Mouse (Mus musculus) bone marrow, adult 2 months (tissue): ENCODE results near the gene Gm20441. TPM values are rescaled to one million over a fixed set of nuclear protein-coding genes. Genes with fewer than 3 reads are reported as not detected.
A peak's percentile ranks its signal among the peaks of the same experiment; 100 is the strongest.

ENCODE experiments used
- H3K27ac ChIP-seq: fragments of 200-500 bp; 2 replicates; pipeline ENCODE4 v1.5.1; 2012; ENCODE audit warnings: low read depth, mild to moderate bottlenecking, control low read depth, inconsistent platforms, low read length; ENCODE audit not compliant: control insufficient read depth, poor library complexity, insufficient read depth
- H3K4me1 ChIP-seq: fragments of 200-500 bp; 2 replicates; pipeline ENCODE4 v1.6.1; 2011; ENCODE audit warnings: low read length; ENCODE audit not compliant: control insufficient read depth, insufficient read depth
- H3K4me3 ChIP-seq: fragments of 200-500 bp; replicated peaks from 2 replicates; pipeline ENCODE3; 2011; ENCODE audit warnings: mild to moderate bottlenecking, low read depth, low read length, control low read depth; ENCODE audit not compliant: control insufficient read depth
- CTCF ChIP-seq: fragments of 200-500 bp; IDR thresholded peaks from 2 replicates; pipeline ENCODE4 v1.5.1; 2011; ENCODE audit warnings: low read length, control low read depth; ENCODE audit not compliant: control insufficient read depth, insufficient read depth
- POLR2A ChIP-seq: fragments of 200-500 bp; IDR thresholded peaks from 2 replicates; pipeline ENCODE4 v1.6.1; 2011; ENCODE audit warnings: low read depth, mild to moderate bottlenecking, control low read depth, low read length, borderline replicate concordance; ENCODE audit not compliant: control insufficient read depth
- WGBS: fragments of 180-500 bp; shearing (Covaris S2); methylation state at CpG from one replicate; pipeline ENCODE4 v1.1.7; 2018; 5-methylcytosine and 5-hydroxymethylcytosine counted together
- polyA plus RNA-seq: library from polyadenylated mRNA; stranded (reverse); fragments of >200 nt; gene quantifications from 2 replicates; pipeline ENCODE4 v1.2.4, GENCODE M21; 2011; ENCODE audit warnings: low replicate concordance; ENCODE audit not compliant: missing spikeins, insufficient read depth, insufficient read length

Gm20441 gene
- polyA plus RNA-seq: not detected in 2 replicates

- TF ChIP-seq POLR2A: no peak
- Histone ChIP-seq H3K4me3 (peak within 1 kb of the TSS; percentile 53), H3K4me1 (no peaks in the 10 kb centered on the region), H3K27ac (no peak within 1 kb of the TSS)
- under 1% methylated on average over 28 of the region's 28 CpGs for WGBS
Observed at GRCm38 (mm10) chr10:75780769-75781578, at the start of gene Gm20441, which contains the start of gene Gstt3. Gene Gm20441, minus strand, starts transcription at chr10:75780954. Gene Gstt3, minus strand, starts transcription at chr10:75781414.

- TF ChIP-seq CTCF (no peak), POLR2A (no peak)
- WGBS: 64% methylated on average over 2 of the region's 2 CpGs
- H3K4me1 ChIP-seq: no peaks in the 10 kb centered on the region; the same call in 1 of the 2 replicates
- H3K4me3 ChIP-seq: no peak overlapping the region
- H3K27ac ChIP-seq: no peak overlapping the region
Observed at GRCm38 (mm10) chr10:75830275-75830670, 49.5 kb upstream of the Gm20441 start.

GRCm38 (mm10) chr10:75829529-75830274 lies 48.9 kb upstream of the Gm20441 start:
- Histone ChIP-seq H3K27ac (no peak overlapping the region), H3K4me1 (no peaks in the 10 kb centered on the region; the same call in 1 of the 2 replicates), H3K4me3 (no peak overlapping the region)
- no peak for TF ChIP-seq POLR2A
- TF ChIP-seq CTCF: no peak
- WGBS: 66% methylated on average over 2 of the region's 2 CpGs

DNA sequence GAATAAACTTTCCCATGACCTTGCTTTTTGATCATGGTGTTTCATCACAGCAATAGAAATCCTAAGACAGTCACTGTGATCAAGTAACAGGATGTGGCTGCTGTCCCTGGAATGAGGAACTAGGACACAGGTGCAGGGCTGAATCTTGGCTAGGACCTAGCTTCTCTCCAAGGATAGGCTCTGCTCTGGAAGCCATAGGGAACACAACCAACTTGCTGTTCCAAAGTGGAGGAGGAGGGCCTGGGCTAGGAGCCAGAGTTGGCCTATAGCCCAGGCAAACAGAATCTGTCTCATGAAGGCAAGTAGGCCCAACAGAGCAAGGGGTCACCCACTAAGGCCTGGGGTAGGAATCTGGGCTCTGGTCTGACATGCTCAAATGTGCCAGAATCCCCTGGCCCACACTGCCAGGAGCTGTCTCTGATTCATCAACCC lies 47.8 kb upstream of the Gm20441 start:
- Histone ChIP-seq H3K27ac (no peak overlapping the region), H3K4me1 (no peaks in the 10 kb centered on the region; the same call in 1 of the 2 replicates), H3K4me3 (no peak overlapping the region)
- TF ChIP-seq CTCF (no peak), POLR2A (no peak)

DNA sequence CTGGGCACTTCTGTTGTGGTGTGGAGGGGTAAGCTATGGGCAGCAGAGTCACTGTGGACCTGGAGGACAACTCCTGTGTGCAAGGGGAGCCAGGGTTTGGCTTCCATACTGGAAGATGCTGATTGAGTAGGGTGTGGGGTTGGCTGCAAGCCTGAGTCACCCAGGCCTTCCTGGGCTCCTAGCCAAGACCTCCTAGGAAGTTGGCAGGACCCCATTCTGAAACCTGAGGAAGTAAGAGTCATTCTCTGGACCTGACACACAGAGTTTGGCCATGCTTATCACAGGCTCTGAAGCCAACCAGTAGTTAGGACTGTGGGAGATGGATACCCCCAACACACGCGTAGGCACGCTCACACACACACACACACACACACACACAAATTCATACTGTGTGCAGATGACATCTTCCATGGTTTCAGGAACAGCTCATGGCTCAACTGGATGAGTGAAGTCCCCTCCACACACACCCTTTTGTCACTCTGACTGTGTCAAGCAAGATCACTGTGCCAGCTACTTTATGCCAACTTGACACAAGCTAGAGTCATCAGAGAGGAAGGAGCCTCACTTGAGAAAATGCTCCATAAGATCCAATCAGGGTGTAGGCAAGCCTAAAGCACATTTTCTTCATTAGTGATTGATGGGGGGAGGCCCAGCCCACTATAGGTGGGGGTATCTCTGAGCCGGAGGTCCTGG lies 47.1 kb upstream of the Gm20441 start:
- TF ChIP-seq POLR2A (no peak), CTCF (no peak)
- 86% methylated on average over 4 of the region's 4 CpGs for WGBS
- Histone ChIP-seq H3K4me1 (no peaks in the 10 kb centered on the region; the same call in 1 of the 2 replicates), H3K27ac (no peak overlapping the region), H3K4me3 (no peak overlapping the region)

- no peak for TF ChIP-seq POLR2A
- no peak for TF ChIP-seq CTCF
- no peak overlapping the region for H3K4me3 ChIP-seq
- WGBS: 58% methylated on average over 4 of the region's 4 CpGs
Observed at GRCm38 (mm10) chr10:75824530-75824929, 43.8 kb upstream of the Gm20441 start.

GRCm38 (mm10) chr10:75823782-75824181 lies 43.0 kb upstream of the Gm20441 start:
- Histone ChIP-seq H3K4me1 (no peaks in the 10 kb centered on the region; the same call in 1 of the 2 replicates), H3K4me3 (no peak overlapping the region), H3K27ac (no peak overlapping the region)
- TF ChIP-seq CTCF: no peak
- no peak for TF ChIP-seq POLR2A
- WGBS: 37% methylated on average over 1 of the region's 1 CpGs

More at GRCm38 (mm10) chr10:75824530-75824929, 43.8 kb upstream of the Gm20441 start:
- Histone ChIP-seq H3K27ac (no peak overlapping the region), H3K4me1 (no peaks in the 10 kb centered on the region; the same call in 1 of the 2 replicates)
